Mouse (Mus musculus) ES-CJ7 (cell line): ENCODE measurements at regions not wholly inside any gene's neighbourhood (a gene's known extent, or its start where the extent isn't known, plus 50 kb on each side); places are given as distances from the start of the nearest gene placed in this dataset.
"Not testable (repeated sequence)": the region's sequence is repeated elsewhere in the genome, so short reads cannot be mapped to it uniquely, and the experiment has no call there.

Experiments used
- DNase-seq: peaks from one replicate; pipeline ENCODE4 v3.0.0; 2011; ENCODE audit warnings: low read depth, low spot score

DNA sequence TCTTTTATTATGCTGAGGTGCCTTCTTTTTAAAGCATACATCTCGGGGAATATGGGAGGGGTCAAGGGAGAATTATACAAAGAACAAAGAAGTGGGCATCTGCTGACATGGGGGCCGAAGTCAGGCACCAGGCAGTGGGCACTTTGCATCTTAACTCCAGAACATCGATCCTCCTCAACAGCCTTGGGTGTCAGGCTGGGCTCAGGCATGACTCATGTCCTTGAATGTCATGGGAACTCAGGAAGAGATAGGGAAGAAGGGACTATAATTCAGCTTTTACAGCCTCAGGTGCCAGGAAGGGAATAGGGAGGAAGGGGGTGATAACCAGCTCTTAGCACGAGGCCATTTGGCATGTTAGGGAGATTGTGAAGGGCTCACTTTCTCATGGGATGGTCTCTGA is 85.6 kb upstream of the Ptprz1 start:
- not testable (repeated sequence) for DNase-seq

DNA sequence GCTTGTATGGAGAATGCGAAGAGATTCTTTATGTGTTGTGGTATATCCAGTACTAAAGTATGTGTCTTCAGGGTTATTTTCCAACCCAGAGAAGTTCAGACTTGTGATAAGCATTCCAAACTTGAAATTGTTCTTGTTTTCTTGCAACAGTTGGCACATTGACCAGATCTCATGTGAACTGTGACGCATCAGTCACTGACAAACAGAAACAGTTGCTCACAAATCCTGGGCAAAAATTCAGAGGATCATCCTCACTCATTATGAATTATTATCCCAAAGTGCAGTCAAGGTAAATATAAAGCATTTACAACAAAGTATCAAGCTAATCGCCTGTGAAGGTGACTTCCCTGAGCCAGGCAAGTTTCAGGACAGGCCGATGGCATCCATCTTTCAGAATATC is 83.5 kb upstream of the Ptprz1 start:
- no peak for DNase-seq

DNA sequence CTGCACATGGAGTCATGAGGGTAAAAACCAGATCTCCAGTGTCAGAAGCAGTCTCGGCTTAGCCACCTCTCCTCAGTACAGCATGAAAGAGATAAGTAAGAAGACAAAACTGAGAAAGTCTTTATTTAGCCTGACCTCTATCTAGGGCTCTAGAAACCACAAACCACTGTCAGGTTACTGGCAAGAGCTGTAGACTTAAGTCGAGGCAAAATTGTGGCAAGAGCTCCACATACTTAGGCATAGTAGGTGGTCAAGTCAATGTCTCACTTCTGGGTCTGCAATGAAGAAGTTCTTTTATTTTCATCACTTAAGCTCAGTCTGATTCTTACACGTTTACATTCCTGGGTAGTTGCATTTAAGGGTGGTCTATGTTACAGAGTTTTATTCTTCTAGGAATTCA is 82.7 kb upstream of the Ptprz1 start:
- DNase-seq: no peak

DNA sequence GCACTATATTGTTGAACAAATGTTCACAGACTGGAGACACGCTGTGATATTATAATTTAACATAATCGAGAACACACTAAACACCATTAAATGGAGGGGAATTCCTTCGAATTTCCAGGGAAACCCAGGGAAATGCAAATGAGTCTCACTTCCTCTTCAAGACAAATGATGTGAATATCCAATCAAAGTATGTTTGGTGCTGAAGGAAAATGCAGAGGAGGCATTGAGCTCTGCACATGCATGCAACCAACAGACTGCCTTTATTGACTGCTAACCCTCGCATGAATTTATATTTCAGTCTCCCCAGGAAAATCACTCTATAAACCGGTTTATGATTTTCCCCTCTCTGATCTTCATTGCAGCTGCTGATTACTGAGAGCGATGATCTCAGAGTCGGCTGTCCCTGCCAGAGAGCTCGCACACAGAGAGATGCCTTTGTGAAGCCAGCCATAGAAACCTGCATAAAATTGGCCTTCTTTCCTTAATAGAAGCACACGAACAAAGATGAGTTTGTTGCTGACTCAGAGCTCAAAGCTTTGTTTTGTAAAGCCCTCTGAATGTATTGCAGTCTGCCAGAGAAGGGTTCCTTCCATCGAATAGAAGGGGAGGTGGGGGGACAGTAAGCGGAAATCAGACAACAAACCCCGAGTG is 81.1 kb upstream of the Ptprz1 start:
- no peak for DNase-seq

DNA sequence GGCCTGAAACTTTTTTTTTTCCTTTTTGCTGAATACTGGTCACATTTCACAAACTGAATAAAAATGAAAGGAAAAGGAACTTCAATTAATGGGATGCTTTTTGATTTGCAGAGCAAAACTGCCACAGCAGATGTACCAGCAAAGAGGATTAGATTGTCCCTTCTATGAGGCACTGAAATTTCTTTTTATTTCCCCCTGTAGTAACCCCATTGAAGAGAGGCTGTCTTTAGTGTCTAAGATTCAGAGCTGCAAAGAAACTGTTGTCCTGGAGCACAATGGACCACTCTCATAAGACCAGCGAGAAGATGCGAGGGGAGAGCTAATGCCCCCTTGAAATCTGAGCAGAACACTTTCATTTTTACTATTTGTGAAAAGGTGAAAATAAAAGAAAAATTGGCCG is 80.5 kb upstream of the Ptprz1 start:
- DNase-seq: no peak

DNA sequence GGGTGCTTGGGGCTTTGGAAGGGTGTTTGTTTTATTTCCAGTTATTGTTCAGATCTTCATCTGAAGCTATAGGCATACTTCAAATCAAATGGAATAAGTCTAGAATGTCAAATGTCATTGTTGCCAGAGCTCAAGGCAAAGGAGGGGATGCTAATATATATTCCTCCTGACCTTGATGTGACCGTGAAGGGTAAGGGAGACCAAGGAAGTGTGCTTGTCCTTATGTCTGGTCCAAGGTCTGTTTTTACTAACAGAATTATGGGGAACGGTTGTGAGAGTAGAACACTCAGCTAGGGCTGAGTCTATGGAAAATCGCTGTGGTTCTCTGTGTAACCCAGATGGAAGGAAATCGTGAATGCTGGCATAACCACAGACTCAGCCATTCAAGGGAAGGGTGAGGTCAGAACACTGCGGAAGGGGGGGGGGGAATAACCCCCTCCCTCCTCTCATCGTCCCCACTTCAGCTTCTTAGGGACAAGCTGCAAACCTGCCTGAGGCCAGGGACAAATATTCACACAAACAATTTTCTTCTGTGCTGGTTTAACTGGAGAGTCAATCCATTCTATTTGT is 79.9 kb upstream of the Ptprz1 start:
- DNase-seq: no peak

DNA sequence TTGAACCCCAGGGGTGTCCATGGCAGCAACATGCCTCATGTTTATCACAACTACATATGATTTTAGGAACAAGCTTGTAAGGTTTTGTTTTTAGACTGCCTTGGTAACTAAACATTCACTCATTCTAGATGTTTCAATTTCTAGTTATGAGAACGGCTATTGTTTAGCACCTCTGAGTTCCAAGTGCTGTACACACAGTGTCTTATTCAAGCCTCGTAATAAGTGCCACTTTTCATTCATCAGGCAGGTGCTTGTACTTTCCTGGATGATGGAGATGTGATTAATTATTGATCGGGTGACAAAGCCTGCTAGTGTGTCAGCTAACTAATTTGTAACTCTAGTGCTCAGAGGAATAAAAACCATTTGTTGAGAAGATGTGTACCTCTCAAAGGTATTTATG is 73.4 kb upstream of the Ptprz1 start:
- no peak for DNase-seq

DNA sequence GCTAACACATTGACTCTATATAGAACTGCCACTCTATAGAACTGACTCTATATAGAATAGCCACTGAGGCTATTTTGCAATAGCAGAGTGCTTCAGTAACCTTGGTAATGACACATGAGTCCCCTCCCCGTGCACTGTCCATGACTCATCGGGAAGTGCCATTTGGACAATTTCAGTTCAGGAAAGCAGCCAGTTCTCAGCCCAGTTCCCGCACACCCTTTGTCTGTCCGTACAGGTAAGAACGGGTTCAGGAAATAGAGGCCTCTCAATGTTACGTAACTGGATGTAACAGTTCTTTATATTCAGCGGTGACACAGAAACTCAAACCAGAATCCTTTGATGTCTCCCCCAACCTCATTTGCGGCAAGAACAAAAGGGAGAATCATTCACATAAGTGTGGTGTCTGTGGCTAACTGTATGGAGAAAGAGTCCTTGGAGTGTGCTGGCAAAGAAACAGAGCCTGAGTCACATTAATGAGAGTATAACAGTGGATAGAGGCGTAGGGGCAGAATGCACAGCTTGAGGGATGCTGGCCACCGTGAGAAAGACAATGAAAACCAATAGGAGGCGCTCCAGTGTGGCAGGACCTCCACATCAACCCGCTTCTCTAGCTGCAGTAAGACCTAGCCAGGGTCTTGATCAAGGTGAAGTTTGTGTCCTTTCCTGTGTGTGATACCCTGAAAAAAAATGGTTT is 72.8 kb upstream of the Ptprz1 start:
- DNase-seq: peak; percentile 10

DNA sequence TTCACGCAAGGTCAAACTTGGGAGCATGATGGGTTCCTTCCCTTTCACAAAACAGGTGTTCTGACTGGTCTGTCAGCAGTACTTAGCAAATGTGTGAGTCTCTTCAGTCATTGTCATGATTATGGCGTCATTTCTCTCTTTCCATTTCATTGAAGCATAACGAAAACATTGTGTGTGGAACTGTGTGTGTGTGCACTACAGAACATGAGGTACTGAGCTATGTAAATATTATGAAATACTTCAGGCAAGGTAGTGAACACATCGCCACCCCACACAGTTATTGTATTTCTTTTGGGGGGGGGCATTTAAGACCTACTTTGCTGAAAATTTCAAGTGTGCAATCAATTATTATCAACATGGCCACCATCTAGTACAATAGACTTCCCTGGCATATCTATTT is 71.4 kb upstream of the Ptprz1 start:
- DNase-seq: no peak

DNA sequence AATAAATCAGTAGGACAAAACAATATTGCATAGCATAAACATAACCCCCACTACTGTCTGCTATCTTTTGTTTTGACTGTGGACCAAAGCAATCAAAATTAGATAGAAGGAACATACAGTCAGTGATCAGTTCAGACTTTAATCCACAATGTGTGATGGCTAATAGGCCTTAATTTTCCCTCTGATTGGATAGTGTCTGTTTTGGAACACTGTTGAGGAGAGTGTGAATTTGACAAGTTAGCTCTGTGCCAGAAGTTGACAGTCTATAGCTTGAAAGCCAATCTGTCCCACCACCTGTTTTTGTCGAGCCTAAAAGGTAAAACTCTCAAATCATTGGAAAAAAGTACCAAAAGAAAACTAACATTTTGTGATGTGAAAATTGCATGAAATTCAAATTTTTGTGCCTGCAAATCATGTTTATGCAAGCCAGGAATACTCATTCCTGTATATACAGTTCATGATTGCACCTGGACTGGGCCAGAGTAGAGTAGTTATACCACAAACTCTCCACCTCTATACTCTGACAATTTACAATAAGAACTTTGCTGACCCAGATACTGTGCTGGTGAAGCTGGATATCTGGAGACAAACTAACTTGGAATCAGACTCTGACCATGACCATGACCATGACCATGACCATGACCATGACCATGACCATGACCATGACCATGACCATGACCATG is 50.1 kb upstream of the Ptprz1 start:
- no peak for DNase-seq
